Comparison of ENCODE assay signal across 14 mouse cellular contexts in the genomic region with DNA sequence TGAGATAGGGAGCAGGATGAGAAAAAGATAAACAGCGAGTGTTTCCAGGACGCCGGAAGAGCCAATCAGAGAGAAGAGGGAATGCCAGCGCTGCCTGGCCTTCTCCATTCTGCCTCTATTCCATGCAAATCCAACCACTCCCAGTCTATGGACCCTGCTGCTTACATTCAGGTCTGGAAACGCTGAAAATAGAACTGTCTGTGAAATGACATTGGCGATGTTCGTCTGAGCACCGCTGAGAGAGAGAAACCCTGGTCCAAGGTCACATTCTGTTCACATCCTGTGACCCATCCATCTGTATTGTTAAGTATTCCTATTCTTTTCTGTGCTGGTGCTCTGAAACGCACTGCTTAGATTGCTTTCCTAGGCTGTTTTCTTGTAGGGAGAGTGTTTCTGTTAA. TPM values are rescaled to one million over a fixed set of nuclear protein-coding genes. Genes with fewer than 3 reads are reported as not detected.
A peak's percentile ranks its signal among the peaks of the same experiment; 100 is the strongest.
DNase-seq lines count a peak whose midpoint lies in the region; ATAC-seq lines count a peak whose summit lies in the region.
"Had no signal": no experiment of that assay in that cellular context is flagged by ENCODE, and none has a peak within 500 bp of the region (broad histone marks: within the 10 kb centered on the region; RNA-seq: fewer than 3 reads in every experiment).

No protein-coding gene starts in this region.

- 18% methylated on average over 9 of the region's 9 CpGs for WGBS in heart, embryonic 15.5 days
- 5% methylated on average over 9 of the region's 9 CpGs for WGBS in forebrain, embryonic 13.5 days
- WGBS in midbrain, embryonic 13.5 days = 25% methylated on average over 9 of the region's 9 CpGs
- 49% methylated on average over 9 of the region's 9 CpGs for WGBS in limb, embryonic 10.5 days

- H3K36me3 ChIP-seq in heart, embryonic 15.5 days = no peaks in the 10 kb centered on the region
- no peaks in the 10 kb centered on the region for H3K36me3 ChIP-seq in forebrain, embryonic 13.5 days (ENCODE audit: poor library complexity, severe bottlenecking)
- H3K36me3 ChIP-seq in midbrain, embryonic 13.5 days = no peaks in the 10 kb centered on the region
- H3K36me3 ChIP-seq in limb, embryonic 10.5 days = no peaks in the 10 kb centered on the region
- H3K36me3 ChIP-seq: liver, embryonic 13.5 days had no signal

- H3K27ac ChIP-seq in heart, embryonic 15.5 days = no peak overlapping the region
- H3K27ac ChIP-seq in forebrain, embryonic 13.5 days = peak overlapping the region; percentile 82
- H3K27ac ChIP-seq in midbrain, embryonic 13.5 days = peak overlapping the region; percentile 77
- no peak overlapping the region for H3K27ac ChIP-seq in limb, embryonic 10.5 days
- H3K27ac ChIP-seq: liver, embryonic 13.5 days had no signal

- H3K4me1 ChIP-seq in heart, embryonic 15.5 days (replicated peaks) = peaks cover 16% of the 10 kb centered on the region
- H3K4me1 ChIP-seq in forebrain, embryonic 13.5 days = peaks cover 26% of the 10 kb centered on the region
- peaks cover 16% of the 10 kb centered on the region for H3K4me1 ChIP-seq in midbrain, embryonic 13.5 days (replicated peaks)
- H3K4me1 ChIP-seq in limb, embryonic 10.5 days = peaks cover 11% of the 10 kb centered on the region; the same call in 1 of the 2 replicates

- no peaks in the 10 kb centered on the region for H3K9me3 ChIP-seq in heart, embryonic 15.5 days (replicated peaks)
- no peaks in the 10 kb centered on the region for H3K9me3 ChIP-seq in forebrain, embryonic 13.5 days (replicated peaks)
- no peaks in the 10 kb centered on the region for H3K9me3 ChIP-seq in midbrain, embryonic 13.5 days
- H3K9me3 ChIP-seq in limb, embryonic 10.5 days (replicated peaks) = no peaks in the 10 kb centered on the region
- H3K9me3 ChIP-seq: liver, embryonic 13.5 days; megakaryocyte, embryonic 14.5 days had no signal

- H3K4me2 ChIP-seq in heart, embryonic 15.5 days = peak overlapping the region; percentile 50
- H3K4me2 ChIP-seq in forebrain, embryonic 13.5 days = peak overlapping the region; percentile 44
- peak overlapping the region; percentile 28 for H3K4me2 ChIP-seq in midbrain, embryonic 13.5 days (replicated peaks)
- H3K4me2 ChIP-seq: liver, embryonic 13.5 days had no signal

- no peak overlapping the region for H3K9ac ChIP-seq in heart, embryonic 15.5 days
- H3K9ac ChIP-seq in forebrain, embryonic 13.5 days = peak overlapping the region; percentile 45; the same call in 1 of the 2 replicates
- H3K9ac ChIP-seq in midbrain, embryonic 13.5 days (replicated peaks) = peak overlapping the region; percentile 39
- H3K9ac ChIP-seq: liver, embryonic 13.5 days had no signal

- ATAC-seq in heart, embryonic 15.5 days (replicated peaks; ENCODE audit: insufficient number of reproducible peaks, insufficient read depth, low FRiP score, low read depth) = no peak
- ATAC-seq in forebrain, embryonic 13.5 days = peak; percentile 81
- ATAC-seq in midbrain, embryonic 13.5 days = peak; percentile 58; the same call in 1 of the 2 replicates

- H3K4me3 ChIP-seq in heart, embryonic 15.5 days = 0 out of 2 replicates have a peak overlapping the region, but pooled peaks have one; percentile 1
- H3K4me3 ChIP-seq in forebrain, embryonic 13.5 days = no peak overlapping the region
- no peak overlapping the region for H3K4me3 ChIP-seq in midbrain, embryonic 13.5 days (replicated peaks)
- H3K4me3 ChIP-seq in limb, embryonic 10.5 days = no peak overlapping the region
- H3K4me3 ChIP-seq: liver, embryonic 13.5 days had no signal

- H3K27me3 ChIP-seq in heart, embryonic 15.5 days = no peaks in the 10 kb centered on the region
- no peaks in the 10 kb centered on the region for H3K27me3 ChIP-seq in forebrain, embryonic 13.5 days
- H3K27me3 ChIP-seq in midbrain, embryonic 13.5 days = no peaks in the 10 kb centered on the region
- no peaks in the 10 kb centered on the region for H3K27me3 ChIP-seq in limb, embryonic 10.5 days (ENCODE audit: low read depth, poor library complexity, severe bottlenecking)
- H3K27me3 ChIP-seq: liver, embryonic 13.5 days had no signal

- no peak for DNase-seq in heart, adult 9 months (ENCODE audit: low spot score in 2 of 2)
- DNase-seq in Muller cell, postnatal 12 days (ENCODE audit: inconsistent ontology term) = peak; percentile 17
- no peak for DNase-seq in limb, embryonic 10.5 days (ENCODE audit: low spot score)
- no peak for DNase-seq in adrenal gland, adult 8-10 months
- DNase-seq in urinary bladder, postnatal 14 days (ENCODE audit: low spot score) = no peak
- DNase-seq: cerebellum, adult 8-10 months; layer of hippocampus, adult 9-11 months; liver, embryonic 13.5 days; right cerebral cortex, adult 18-20 months; thymus, adult 18-20 months had no signal

RNA-seq across cellular contexts. Expression of a gene that starts 9.6 kb away (rescaled TPM):
- 100 and 102 TPM in 2 replicates for polyA plus RNA-seq in heart, embryonic 15.5 days (2015; fragmentation: Nextera tagmentation; extraction: Ambion mirVana)
- 164 and 165 TPM in 2 replicates for polyA plus RNA-seq in forebrain, embryonic 13.5 days (2015; fragmentation: Nextera tagmentation; extraction: Ambion mirVana)
- 169 and 170 TPM in 2 replicates for polyA plus RNA-seq in midbrain, embryonic 13.5 days (2015; fragmentation: Nextera tagmentation; extraction: Ambion mirVana)
- polyA plus RNA-seq in limb, embryonic 10.5 days (2016; fragmentation: Nextera tagmentation; extraction: Ambion mirVana) = 123 and 130 TPM in 2 replicates
- total RNA-seq in adrenal gland, adult 8-10 months (2022) = 10 to 100 TPM; 85.6 to 97.1 (median 88.7) TPM

RNA-seq across cellular contexts. Expression of a gene that starts 38.7 kb away (rescaled TPM):
- 0.58 and 0.66 TPM in 2 replicates for polyA plus RNA-seq in heart, embryonic 15.5 days (2015; fragmentation: Nextera tagmentation; extraction: Ambion mirVana)
- 1.1 and 2.2 TPM in 2 replicates for polyA plus RNA-seq in forebrain, embryonic 13.5 days (2015; fragmentation: Nextera tagmentation; extraction: Ambion mirVana)
- 1.9 and 2.7 TPM in 2 replicates for polyA plus RNA-seq in midbrain, embryonic 13.5 days (2015; fragmentation: Nextera tagmentation; extraction: Ambion mirVana)
- 0.20 and 0.26 TPM in 2 replicates for polyA plus RNA-seq in limb, embryonic 10.5 days (2016; fragmentation: Nextera tagmentation; extraction: Ambion mirVana)
- 10 to 100 TPM in 3 of 4 experiments, 1 to 10 TPM in 1; 9.5 to 23.8 (median 17.6) TPM for total RNA-seq in adrenal gland, adult 8-10 months (2022)
- polyA plus RNA-seq: liver, embryonic 13.5 days had no signal

Comparison
In these comparisons a context has a peak if more than half of its experiments do, and no peak if none do; other contexts are left out.
1. H3K27ac ChIP-seq: peak in forebrain, embryonic 13.5 days (single experiment) and midbrain, embryonic 13.5 days (single experiment); none in heart, embryonic 15.5 days (single experiment) and limb, embryonic 10.5 days (single experiment).
2. Peak in every context shown above with its lines, with median percentiles within 50 percentile points of each other: H3K4me2 ChIP-seq.